Mouse (Mus musculus): Measurements from ENCODE around the gene Ttc8. TPM values are rescaled to one million over a fixed set of nuclear protein-coding genes. Genes with fewer than 3 reads are reported as not detected.

Ttc8 gene
- polyA plus RNA-seq (2012; rRNA removed) = 57.7 and 64.0 TPM in 2 replicates

- Histone ChIP-seq H3K4me1 (ENCODE audit: control insufficient read depth, insufficient read depth, low read length) (peaks cover 4% of the 10 kb centered on the region; the same call in 1 of the 2 replicates), H3K27ac (ENCODE audit: insufficient read depth, low read length) (peak within 1 kb of the TSS; percentile 89), H3K4me3 (ENCODE audit: insufficient read depth, low read length) (peak within 1 kb of the TSS; percentile 79)
- TF ChIP-seq POLR2A (IDR thresholded peaks at IDR 0.05; ENCODE audit: extremely low read depth, insufficient read depth, low read length) (peak; percentile 57), CTCF (IDR thresholded peaks at IDR 0.05; ENCODE audit: extremely low read depth, insufficient read depth, low read length) (no peak)
Observed at GRCm38 (mm10) chr12:98920194-98920991, at the start of gene Ttc8. Gene Ttc8, plus strand, starts transcription at chr12:98920574.

GRCm38 (mm10) chr12:98872836-98873235 is 47.5 kb upstream of the Ttc8 start:
- H3K4me1 ChIP-seq (ENCODE audit: control insufficient read depth, insufficient read depth, low read length) = no peaks in the 10 kb centered on the region
- H3K4me3 ChIP-seq (ENCODE audit: insufficient read depth, low read length) = no peak overlapping the region
- H3K27ac ChIP-seq (ENCODE audit: insufficient read depth, low read length) = no peak overlapping the region
- no peak for TF ChIP-seq POLR2A (IDR thresholded peaks at IDR 0.05; ENCODE audit: extremely low read depth, insufficient read depth, low read length)
- no peak for TF ChIP-seq CTCF (IDR thresholded peaks at IDR 0.05; ENCODE audit: extremely low read depth, insufficient read depth, low read length)

GRCm38 (mm10) chr12:98875216-98875615 is 45.2 kb upstream of the Ttc8 start:
- no peaks in the 10 kb centered on the region for H3K4me1 ChIP-seq (ENCODE audit: control insufficient read depth, insufficient read depth, low read length)
- H3K4me3 ChIP-seq (ENCODE audit: insufficient read depth, low read length) = no peak overlapping the region
- TF ChIP-seq POLR2A (IDR thresholded peaks at IDR 0.05; ENCODE audit: extremely low read depth, insufficient read depth, low read length) (no peak), CTCF (IDR thresholded peaks at IDR 0.05; ENCODE audit: extremely low read depth, insufficient read depth, low read length) (no peak)
- H3K27ac ChIP-seq (ENCODE audit: insufficient read depth, low read length) = no peak overlapping the region

GRCm38 (mm10) chr12:98878693-98879092 is 41.7 kb upstream of the Ttc8 start:
- H3K4me1 ChIP-seq (ENCODE audit: control insufficient read depth, insufficient read depth, low read length) = no peaks in the 10 kb centered on the region
- no peak overlapping the region for H3K27ac ChIP-seq (ENCODE audit: insufficient read depth, low read length)
- H3K4me3 ChIP-seq (ENCODE audit: insufficient read depth, low read length) = no peak overlapping the region
- TF ChIP-seq CTCF (IDR thresholded peaks at IDR 0.05; ENCODE audit: extremely low read depth, insufficient read depth, low read length) (no peak), POLR2A (IDR thresholded peaks at IDR 0.05; ENCODE audit: extremely low read depth, insufficient read depth, low read length) (no peak)

DNA sequence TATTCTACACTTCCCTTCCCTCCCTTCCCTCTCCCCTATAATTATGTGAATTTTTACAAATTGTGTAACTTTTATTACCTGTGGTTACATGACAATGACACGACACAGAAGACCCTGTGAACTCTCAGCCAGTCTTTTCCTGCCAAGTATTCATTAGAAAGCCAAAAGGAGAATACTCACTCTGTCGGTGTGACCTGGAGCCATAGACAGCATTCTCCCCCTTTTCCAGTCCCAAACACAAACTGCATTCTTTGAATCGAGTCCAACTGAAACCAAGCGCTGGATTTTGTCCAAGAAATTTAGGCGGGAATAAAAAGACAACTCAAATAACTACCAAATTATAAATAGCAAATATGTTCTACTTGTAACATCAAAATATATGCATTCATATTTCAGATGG is 38.6 kb upstream of the Ttc8 start:
- TF ChIP-seq POLR2A (IDR thresholded peaks at IDR 0.05; ENCODE audit: extremely low read depth, insufficient read depth, low read length) (no peak), CTCF (IDR thresholded peaks at IDR 0.05; ENCODE audit: extremely low read depth, insufficient read depth, low read length) (no peak)
- Histone ChIP-seq H3K27ac (ENCODE audit: insufficient read depth, low read length) (no peak overlapping the region), H3K4me3 (ENCODE audit: insufficient read depth, low read length) (no peak overlapping the region), H3K4me1 (ENCODE audit: control insufficient read depth, insufficient read depth, low read length) (no peaks in the 10 kb centered on the region)

GRCm38 (mm10) chr12:98884515-98884914 is 35.9 kb upstream of the Ttc8 start:
- Histone ChIP-seq H3K4me1 (ENCODE audit: control insufficient read depth, insufficient read depth, low read length) (no peaks in the 10 kb centered on the region), H3K27ac (ENCODE audit: insufficient read depth, low read length) (no peak overlapping the region), H3K4me3 (ENCODE audit: insufficient read depth, low read length) (no peak overlapping the region)
- TF ChIP-seq CTCF (IDR thresholded peaks at IDR 0.05; ENCODE audit: extremely low read depth, insufficient read depth, low read length) (no peak), POLR2A (IDR thresholded peaks at IDR 0.05; ENCODE audit: extremely low read depth, insufficient read depth, low read length) (no peak)

- Histone ChIP-seq H3K27ac (ENCODE audit: insufficient read depth, low read length) (no peak overlapping the region), H3K4me3 (ENCODE audit: insufficient read depth, low read length) (no peak overlapping the region), H3K4me1 (ENCODE audit: control insufficient read depth, insufficient read depth, low read length) (no peaks in the 10 kb centered on the region; the same call in 1 of the 2 replicates)
- TF ChIP-seq CTCF (IDR thresholded peaks at IDR 0.05; ENCODE audit: extremely low read depth, insufficient read depth, low read length) (no peak), POLR2A (IDR thresholded peaks at IDR 0.05; ENCODE audit: extremely low read depth, insufficient read depth, low read length) (no peak)
Observed at GRCm38 (mm10) chr12:98896761-98897160, 23.6 kb upstream of the Ttc8 start.

DNA sequence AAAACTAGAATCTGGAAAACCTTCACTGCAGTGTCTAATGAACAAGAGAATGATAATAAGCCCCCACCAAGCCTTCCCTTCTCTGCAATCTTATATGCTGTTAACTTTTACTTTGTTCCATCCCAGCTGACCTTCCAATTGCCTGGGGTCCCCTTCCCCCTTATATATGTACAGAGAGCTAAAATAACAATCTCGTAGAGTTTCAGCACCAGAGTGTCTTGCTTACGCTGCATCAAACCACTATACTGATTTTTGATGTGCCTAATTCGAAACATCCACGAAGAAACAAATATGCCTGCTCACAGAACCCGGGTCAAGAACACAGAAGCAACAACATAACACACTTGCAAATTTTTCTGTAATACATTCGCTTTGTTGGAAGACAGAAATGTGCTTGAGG is 20.7 kb upstream of the Ttc8 start:
- TF ChIP-seq POLR2A (IDR thresholded peaks at IDR 0.05; ENCODE audit: extremely low read depth, insufficient read depth, low read length) (no peak), CTCF (IDR thresholded peaks at IDR 0.05; ENCODE audit: extremely low read depth, insufficient read depth, low read length) (no peak)
- Histone ChIP-seq H3K4me1 (ENCODE audit: control insufficient read depth, insufficient read depth, low read length) (no peaks in the 10 kb centered on the region; the same call in 1 of the 2 replicates), H3K27ac (ENCODE audit: insufficient read depth, low read length) (no peak overlapping the region), H3K4me3 (ENCODE audit: insufficient read depth, low read length) (peak overlapping the region; percentile 73; the same call in 1 of the 2 replicates)

GRCm38 (mm10) chr12:98900341-98900880 is 20.0 kb upstream of the Ttc8 start:
- H3K4me1 ChIP-seq (ENCODE audit: control insufficient read depth, insufficient read depth, low read length) = no peaks in the 10 kb centered on the region; the same call in 1 of the 2 replicates
- TF ChIP-seq CTCF (IDR thresholded peaks at IDR 0.05; ENCODE audit: extremely low read depth, insufficient read depth, low read length) = no peak
- TF ChIP-seq POLR2A (IDR thresholded peaks at IDR 0.05; ENCODE audit: extremely low read depth, insufficient read depth, low read length) = no peak
- no peak overlapping the region for H3K27ac ChIP-seq (ENCODE audit: insufficient read depth, low read length)
- H3K4me3 ChIP-seq (ENCODE audit: insufficient read depth, low read length) = peak overlapping the region; percentile 73
